Comparison of ENCODE assay signal across 29 mouse cellular contexts in genomic region chr7:122718540-122718939, GRCm38 (mm10). TPM values are rescaled to one million over a fixed set of nuclear protein-coding genes. Genes with fewer than 3 reads are reported as not detected.
A peak's percentile ranks its signal among the peaks of the same experiment; 100 is the strongest.
DNase-seq lines count a peak whose midpoint lies in the region; ATAC-seq and TF ChIP-seq lines count a peak whose summit lies in the region.
"Had no signal": no experiment of that assay in that cellular context is flagged by ENCODE, and none has a peak within 500 bp of the region (broad histone marks: within the 10 kb centered on the region; RNA-seq: fewer than 3 reads in every experiment).

No protein-coding gene starts in this region.

- no peak for TF ChIP-seq EP300 in liver, postnatal 0 days (IDR thresholded peaks at IDR 0.05; ENCODE audit: low read depth)

- H3K4me2 ChIP-seq in liver, postnatal 0 days (ENCODE audit: low read depth, low read length) = no peak overlapping the region
- H3K4me2 ChIP-seq: embryonic facial prominence, embryonic 12.5 days; embryonic facial prominence, embryonic 15.5 days; heart, embryonic 13.5 days; hindbrain, embryonic 14.5 days had no signal

- no peaks in the 10 kb centered on the region for H3K27me3 ChIP-seq in liver, postnatal 0 days (ENCODE audit: insufficient read depth, low read length)
- H3K27me3 ChIP-seq: embryonic facial prominence, embryonic 12.5 days; embryonic facial prominence, embryonic 15.5 days; heart, embryonic 13.5 days had no signal

- H3K9me3 ChIP-seq in liver, postnatal 0 days (ENCODE audit: low read length) = no peaks in the 10 kb centered on the region
- H3K9me3 ChIP-seq: embryonic facial prominence, embryonic 12.5 days; embryonic facial prominence, embryonic 15.5 days; heart, embryonic 10.5 days; heart, embryonic 13.5 days had no signal

- no peak overlapping the region for H3K4me3 ChIP-seq in layer of hippocampus, adult 2 months
- H3K4me3 ChIP-seq in liver, postnatal 0 days (ENCODE audit: low read depth, low read length) = no peak overlapping the region
- H3K4me3 ChIP-seq: embryonic facial prominence, embryonic 12.5 days; embryonic facial prominence, embryonic 15.5 days; heart, adult 2 months; heart, embryonic 10.5 days; heart, embryonic 13.5 days had no signal

- no peak overlapping the region for H3K9ac ChIP-seq in liver, postnatal 0 days (replicated peaks)
- H3K9ac ChIP-seq: embryonic facial prominence, embryonic 12.5 days; embryonic facial prominence, embryonic 15.5 days; heart, embryonic 13.5 days; hindbrain, embryonic 14.5 days had no signal

- DNase-seq in layer of hippocampus, adult 2 months (ENCODE audit: low spot score in 2 of 2) = no peak
- DNase-seq in layer of hippocampus, postnatal 14 days (ENCODE audit: low spot score in 2 of 2) = no peak
- peak; percentile 51 for DNase-seq in right cerebral cortex, adult 18-20 months
- no peak for DNase-seq in right cerebral cortex, postnatal 10 days (ENCODE audit: low spot score in 2 of 2)
- DNase-seq in telencephalon, adult 2 months (ENCODE audit: low read depth, low spot score) = peak; percentile 46
- no peak for DNase-seq in liver, postnatal 0 days
- DNase-seq: adrenal gland, adult 2 months; adrenal gland, postnatal 14 days; cerebellum, adult 18-20 months; cerebellum, adult 9-10 months; cerebellum, postnatal 14 days; gastrocnemius, postnatal 10 days; gastrocnemius, postnatal 36 days; heart, adult 2 months; heart, postnatal 14 days; heart, postnatal 4 days had no signal

- TF ChIP-seq CTCF in layer of hippocampus, adult 2 months (conservative IDR thresholded peaks at IDR 0.05) = no peak
- no peak for TF ChIP-seq CTCF in liver, postnatal 0 days (IDR thresholded peaks at IDR 0.05; ENCODE audit: low read depth)

- ATAC-seq in liver, postnatal 0 days = no peak
- ATAC-seq: CD4-positive, CD25-positive, alpha-beta regulatory T cell, adult 4 months; forebrain, embryonic 14.5 days; hindbrain, postnatal 0 days; inflammation-experienced regulatory T-cells, adult 6 months had no signal

- WGBS in liver, postnatal 0 days (ENCODE audit: insufficient replicate concordance) = 83% methylated on average over 4 of the region's 4 CpGs

- peak overlapping the region; percentile 51; the same call in 1 of the 2 replicates for H3K27ac ChIP-seq in layer of hippocampus, adult 2 months
- H3K27ac ChIP-seq in liver, postnatal 0 days (ENCODE audit: low read depth) = no peak overlapping the region
- H3K27ac ChIP-seq: embryonic facial prominence, embryonic 12.5 days; embryonic facial prominence, embryonic 15.5 days; heart, adult 2 months; heart, embryonic 10.5 days; heart, embryonic 13.5 days; hindbrain, embryonic 14.5 days; hindbrain, postnatal 0 days had no signal

- H3K4me1 ChIP-seq in liver, postnatal 0 days (ENCODE audit: insufficient read depth) = no peaks in the 10 kb centered on the region
- H3K4me1 ChIP-seq: embryonic facial prominence, embryonic 12.5 days; embryonic facial prominence, embryonic 15.5 days had no signal

- no peaks in the 10 kb centered on the region for H3K36me3 ChIP-seq in liver, postnatal 0 days (replicated peaks; ENCODE audit: insufficient read depth, low read length)
- H3K36me3 ChIP-seq: embryonic facial prominence, embryonic 12.5 days; embryonic facial prominence, embryonic 15.5 days; heart, embryonic 10.5 days; heart, embryonic 13.5 days had no signal

RNA-seq across cellular contexts. Expression of gene Cacng3, which starts 48.2 kb away (rescaled TPM):
- 10 to 100 TPM; 60.3 to 60.7 TPM for total RNA-seq in layer of hippocampus, adult 2 months (2021)
- 10 to 100 TPM; 44.7 to 47.4 TPM for total RNA-seq in layer of hippocampus, postnatal 14 days (2021)
- polyA plus RNA-seq in liver, postnatal 0 days (2015; fragmentation: Nextera tagmentation; extraction: Ambion mirVana) = 0.05 and 0.12 TPM in 2 replicates
- total RNA-seq: gastrocnemius, adult 18-20 months; gastrocnemius, postnatal 36 days; granulocyte monocyte progenitor cell, adult 5-6 weeks; heart, adult 2 months; MEL had no signal
- polyA plus RNA-seq: C2C12; CD4-positive, CD25-positive, alpha-beta regulatory T cell, adult 4 months; embryonic facial prominence, embryonic 12.5 days; heart, adult 2 months; heart, embryonic 10.5 days; inflammation-experienced regulatory T-cells, adult 6 months had no signal

Comparison
In these comparisons a context has a peak if more than half of its experiments do, and no peak if none do; other contexts are left out.
1. DNase-seq: peak in right cerebral cortex, adult 18-20 months (single experiment) and telencephalon, adult 2 months (single experiment); none in layer of hippocampus, adult 2 months (0 of 2), layer of hippocampus, postnatal 14 days (0 of 2), right cerebral cortex, postnatal 10 days (0 of 2) and liver, postnatal 0 days (single experiment).